Mouse (Mus musculus): ENCODE measurements around the gene Fhl3.

- TF ChIP-seq POLR2A (IDR thresholded peaks at IDR 0.05; ENCODE audit: borderline replicate concordance, insufficient read depth, low read length), result no peak
- TF ChIP-seq CTCF (IDR thresholded peaks at IDR 0.05; ENCODE audit: borderline replicate concordance, insufficient read depth, low read depth, low read length), result no peak
Observed at GRCm38 (mm10) chr4:124691455-124691854, 9.0 kb upstream of the Fhl3 start.
